Mouse (Mus musculus) liver (tissue): Measurements from ENCODE around the gene Atf2.
"Not testable (repeated sequence)": the region's sequence is repeated elsewhere in the genome, so short reads cannot be mapped to it uniquely, and the experiment has no call there.

Source experiments
- DNase-seq: peaks from one replicate; pipeline ENCODE4 v3.0.0-alpha.2; 2020; ENCODE audit warnings: mixed read lengths

Atf2 gene

DNA sequence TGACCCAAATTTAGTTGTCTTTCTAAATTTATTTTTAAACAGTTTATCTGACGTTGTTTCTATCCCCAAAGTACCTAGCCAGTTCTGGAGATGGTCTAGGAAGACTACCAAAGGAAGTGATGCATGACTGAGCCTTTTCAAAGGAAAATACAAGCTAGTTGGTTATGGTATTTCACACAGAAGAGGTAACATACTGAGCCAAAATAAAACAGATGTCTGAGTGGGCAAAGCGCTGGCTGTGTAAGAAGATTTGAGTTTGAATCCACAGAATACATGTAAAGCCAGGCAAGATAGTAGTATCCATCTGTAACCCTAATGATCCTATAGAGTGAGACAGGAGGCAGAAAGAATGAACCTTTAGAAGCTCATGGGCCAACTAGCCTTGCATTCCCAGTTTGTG, 14.5 kb downstream of the Atf2 start:
- DNase-seq, result no peak

DNA sequence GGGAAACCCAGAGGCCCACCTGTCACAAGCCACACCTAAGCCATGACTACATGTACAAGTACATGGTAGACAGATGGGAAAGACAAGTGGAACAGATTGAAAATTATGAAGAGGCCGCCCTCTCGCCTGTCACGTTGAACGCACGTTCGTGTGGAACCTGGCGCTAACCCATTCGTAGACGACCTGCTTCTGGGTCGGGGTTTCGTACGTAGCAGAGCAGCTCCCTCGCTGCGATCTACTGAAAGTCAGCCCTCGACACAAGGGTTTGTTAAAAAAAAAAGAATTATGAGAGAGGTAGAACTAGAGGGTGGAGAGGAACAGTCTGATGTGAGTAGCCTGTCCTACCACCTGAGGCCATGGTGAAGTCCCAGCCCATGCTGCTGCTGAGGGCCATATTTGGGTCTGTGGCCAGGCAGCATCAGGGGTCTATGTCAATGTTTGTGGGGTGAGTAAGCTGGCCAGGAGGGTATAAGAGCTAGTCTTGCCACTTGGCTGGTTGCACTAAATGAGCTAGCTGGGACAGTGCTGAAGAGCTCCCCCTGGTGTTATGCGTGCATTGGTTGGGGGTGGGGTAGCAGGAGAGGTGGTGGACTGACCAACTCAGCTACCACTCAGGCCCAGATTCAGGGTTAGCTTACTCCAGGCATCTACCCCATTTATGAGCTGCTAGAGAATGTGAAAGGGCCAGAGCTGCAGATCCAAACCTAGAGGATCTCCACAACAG, 24.5 kb downstream of the Atf2 start:
- DNase-seq, result peak; percentile 42

DNA sequence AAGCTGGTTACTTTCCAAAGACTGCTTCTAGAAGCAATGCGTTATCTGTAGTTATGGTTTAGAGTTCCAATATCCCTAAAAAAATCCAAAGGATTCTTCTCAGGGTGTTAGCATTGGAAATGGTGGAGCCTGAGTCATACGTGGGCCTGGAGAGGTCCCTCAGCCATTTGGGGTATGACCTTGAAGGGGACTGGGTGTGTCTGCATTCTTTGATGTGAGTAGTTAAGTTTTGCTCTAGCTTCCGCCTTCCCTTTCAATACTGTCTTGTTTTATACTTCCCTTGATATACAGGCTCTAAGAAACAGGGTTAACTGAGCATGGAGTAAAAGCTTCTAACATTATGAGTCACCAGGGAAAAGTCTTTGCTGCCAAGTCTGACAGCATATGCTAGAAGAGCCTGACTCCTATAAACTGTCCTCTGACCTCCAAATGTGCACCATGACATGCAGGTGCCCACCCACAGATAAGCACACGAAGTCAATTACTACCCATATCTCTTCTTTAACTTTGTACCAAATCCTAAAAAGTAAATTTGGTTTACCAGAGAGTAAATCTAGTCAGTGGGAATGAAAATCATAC, 32.3 kb downstream of the Atf2 start:
- DNase-seq, result no peak

DNA sequence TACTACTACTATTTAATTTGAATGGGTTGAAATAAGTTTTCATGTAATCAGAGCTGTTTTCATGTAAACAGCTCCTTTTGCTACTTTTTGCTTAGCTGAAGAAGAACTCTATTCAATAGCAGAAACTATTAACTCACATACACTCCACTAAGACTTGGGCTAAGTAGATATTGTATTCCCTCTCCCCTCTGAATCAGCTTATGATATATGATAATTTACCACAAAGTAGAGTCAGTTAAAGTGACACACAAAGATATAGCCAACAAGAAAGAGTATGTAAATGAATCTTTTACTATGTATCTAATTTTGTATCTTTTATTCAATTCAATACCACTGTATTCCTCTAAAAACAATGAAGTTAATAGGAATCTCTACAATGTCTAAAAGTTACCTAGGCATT, 35.1 kb downstream of the Atf2 start:
- DNase-seq, result no peak

DNA sequence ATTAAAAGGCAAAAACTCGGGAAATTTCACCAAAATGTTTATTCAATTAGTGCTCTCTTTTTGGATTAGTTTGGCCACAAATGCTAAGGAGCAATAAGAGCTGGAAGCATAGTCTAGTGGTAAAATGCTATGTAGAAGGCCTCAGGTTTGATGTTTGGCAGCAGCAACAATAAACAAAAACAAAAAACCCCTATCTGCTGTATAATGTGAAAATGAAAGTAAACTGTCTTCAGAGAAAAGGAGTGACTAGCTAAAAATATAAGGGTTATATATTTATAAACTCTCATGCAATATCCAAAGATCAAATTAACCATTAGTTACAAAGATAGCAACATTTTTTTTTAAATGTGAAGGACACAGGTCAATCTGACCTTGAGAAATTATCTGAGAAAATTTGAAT, 36.2 kb downstream of the Atf2 start:
- DNase-seq, result no peak

DNA sequence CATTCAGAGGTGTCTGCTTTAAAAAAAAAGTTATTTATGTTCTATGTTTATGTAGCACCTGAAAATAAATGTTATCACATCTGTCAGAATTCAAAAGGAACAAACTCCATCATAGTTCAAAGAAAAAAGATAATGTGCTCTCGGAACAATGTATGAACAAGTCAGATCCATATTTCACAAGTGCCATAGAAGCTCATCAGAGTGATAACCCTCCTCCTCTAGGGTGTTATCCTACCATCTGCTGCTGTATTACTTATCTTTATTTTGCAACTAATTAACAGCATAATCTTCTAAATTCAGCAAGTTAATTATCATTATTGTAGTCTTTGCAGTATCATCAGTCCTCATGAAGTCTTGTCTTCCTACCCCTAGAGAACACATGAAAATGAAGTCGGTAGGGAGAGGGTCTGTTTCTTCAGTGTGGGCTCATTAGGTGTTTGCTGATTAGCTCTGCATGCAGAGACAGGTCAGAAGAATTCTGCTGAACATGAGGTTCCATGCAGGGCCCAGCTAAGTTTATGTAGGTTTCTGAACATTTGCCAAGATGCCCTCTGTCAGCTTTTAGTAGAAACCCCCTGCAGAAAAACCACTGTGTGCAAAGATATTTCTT, 57.9 kb downstream of the Atf2 start:
- no peak for DNase-seq

DNA sequence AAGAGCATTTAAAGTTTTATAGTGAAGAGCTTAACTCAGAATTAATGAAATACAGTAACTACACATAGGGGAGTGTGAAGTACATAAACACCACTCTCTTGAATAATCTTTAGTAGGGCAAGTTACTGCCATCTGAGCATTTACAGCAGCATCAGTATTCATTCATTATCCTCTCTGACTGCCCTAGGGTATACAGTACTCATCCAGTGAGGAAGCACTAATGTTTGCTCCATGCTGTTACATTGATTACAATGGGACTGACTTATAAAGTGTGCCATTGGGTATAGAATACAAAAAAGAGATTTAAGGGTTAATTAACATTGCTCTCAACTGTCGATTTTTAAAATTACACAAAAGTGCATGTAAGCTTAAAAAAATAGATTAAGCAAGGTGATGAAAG, 59.2 kb downstream of the Atf2 start:
- DNase-seq, result no peak

DNA sequence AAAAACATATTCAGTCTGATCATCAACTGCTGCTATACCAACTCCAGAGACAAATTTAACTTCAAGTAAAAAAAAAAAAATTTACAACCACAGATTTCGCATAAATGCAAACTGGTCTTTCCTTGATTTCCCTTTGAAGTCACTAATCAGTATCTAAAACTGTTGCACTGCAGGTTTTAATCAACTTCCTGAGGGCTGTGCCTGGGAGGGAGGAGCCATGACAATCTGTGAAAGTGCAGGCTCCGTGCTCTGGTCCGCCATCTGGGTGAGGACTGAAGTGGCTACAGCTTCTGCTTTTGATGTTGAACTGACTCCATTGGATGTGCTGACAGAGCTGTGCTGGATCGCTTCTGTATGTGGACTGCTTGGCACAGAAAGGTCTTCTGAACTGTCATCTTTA, 73.7 kb downstream of the Atf2 start:
- peak; percentile 6 for DNase-seq

DNA sequence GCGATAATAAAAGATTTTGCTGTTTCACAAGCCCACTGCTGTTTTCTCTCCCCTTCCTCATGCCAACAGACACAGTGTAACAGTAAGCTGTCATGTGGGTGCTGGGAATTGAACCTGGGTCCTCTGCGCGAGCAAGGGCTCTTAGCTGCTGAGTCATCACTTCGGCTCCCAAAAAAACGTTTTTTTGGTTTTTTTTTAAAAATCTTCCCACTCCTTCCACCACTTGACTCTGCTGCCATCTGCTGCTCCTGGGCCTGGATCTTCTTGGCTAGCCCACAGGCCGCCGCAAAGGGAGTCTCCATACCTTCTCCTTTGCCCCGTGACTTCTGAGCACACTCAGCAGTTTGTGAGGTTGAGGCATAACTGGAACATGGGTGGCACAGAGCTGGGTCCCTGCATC, 84.8 kb downstream of the Atf2 start:
- DNase-seq, result no peak

DNA sequence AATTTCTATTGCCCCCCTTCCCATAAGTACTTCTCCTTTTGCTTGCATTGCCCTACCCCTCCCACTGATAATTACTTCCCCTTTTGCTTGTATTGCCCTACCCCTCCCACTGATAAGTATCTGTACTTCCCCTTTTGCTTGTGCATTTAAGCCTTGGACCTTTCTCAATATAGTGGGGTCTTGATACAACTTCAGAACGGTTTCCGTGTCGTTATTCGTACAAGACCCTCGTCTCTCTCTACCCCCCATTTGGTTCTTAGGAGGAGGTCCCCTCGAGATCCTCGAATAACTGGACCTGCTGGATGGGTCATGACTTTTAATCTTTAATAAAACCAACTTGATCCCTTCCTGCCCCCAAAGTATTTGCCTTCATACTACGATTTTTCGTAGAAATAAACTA, 92.3 kb downstream of the Atf2 start:
- DNase-seq, result not testable (repeated sequence)

DNA sequence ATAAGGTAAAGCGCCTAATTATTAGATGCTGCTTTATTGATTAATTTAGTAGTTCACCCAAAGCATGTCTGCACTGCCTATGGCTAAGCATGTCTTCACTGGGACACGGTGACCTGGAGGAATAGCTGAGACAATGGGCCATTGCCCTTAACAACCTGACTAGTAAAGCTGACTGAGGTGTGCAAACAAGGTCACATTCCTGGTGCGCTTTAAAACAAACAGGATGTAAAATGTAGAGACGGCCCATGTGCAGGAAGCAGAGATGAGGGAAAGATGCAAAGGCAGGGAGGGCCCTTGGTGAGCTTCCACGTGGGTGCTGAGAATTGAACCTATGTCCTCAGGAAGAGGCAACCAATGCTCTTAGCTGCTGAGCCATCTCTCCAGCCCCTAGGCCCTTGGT, 93.7 kb downstream of the Atf2 start:
- no peak for DNase-seq

DNA sequence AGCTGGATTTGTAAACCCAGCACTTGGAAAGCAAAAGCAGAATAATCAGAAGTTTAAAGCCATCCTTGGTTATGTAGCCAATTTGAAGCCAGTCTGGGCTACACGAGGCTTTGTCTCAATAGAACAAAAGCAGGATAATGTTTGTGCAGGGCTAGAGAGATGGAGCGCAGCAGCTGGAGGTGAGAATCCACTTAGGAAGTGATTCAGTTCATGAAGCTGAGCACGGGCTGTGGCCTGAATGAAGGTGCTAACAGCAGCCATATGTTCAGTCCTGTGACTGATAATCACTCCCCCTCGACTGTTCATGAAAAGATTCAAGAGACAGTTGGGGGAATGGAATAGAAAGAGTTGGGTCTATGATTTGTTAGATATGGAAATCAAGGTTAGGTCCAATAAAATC, 94.3 kb downstream of the Atf2 start:
- DNase-seq, result no peak

DNA sequence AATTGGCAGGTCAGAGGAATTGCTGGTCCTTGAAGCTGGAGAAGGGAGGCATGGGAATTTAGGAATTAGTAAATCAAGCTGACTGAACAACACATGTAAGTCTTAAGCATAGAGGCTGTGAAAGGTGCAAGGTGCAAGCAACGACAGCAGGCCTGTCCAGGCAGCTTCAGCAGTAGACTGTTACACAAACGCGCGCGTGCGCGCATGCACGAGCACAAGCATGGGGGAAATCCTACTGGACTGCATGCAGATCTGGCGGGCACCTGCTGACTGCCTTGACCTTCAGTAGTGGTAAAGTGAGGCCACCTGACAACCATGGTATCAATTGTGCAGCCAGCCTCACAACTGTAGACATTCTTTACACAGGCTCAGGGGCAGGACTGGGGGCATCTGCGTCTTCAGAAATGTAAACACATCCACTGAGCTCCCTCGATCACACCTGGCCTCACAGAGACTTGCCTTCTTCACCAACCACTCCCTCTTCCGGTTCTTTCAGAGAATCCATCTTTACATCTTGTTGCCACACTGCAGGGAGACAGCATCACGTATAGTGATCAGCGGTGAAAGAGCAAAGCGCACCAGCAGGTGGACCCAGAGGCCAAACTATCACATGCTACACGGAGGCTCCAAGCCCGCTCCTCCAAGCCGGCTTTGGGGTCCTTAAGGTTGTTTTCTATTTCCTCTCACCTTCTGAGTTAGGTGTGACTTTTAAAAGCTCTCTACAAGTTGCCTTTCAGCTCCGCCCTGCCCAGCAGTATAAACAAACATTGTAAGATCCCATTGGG, 100.4 kb downstream of the Atf2 start:
- DNase-seq, result peak; percentile 10

DNA sequence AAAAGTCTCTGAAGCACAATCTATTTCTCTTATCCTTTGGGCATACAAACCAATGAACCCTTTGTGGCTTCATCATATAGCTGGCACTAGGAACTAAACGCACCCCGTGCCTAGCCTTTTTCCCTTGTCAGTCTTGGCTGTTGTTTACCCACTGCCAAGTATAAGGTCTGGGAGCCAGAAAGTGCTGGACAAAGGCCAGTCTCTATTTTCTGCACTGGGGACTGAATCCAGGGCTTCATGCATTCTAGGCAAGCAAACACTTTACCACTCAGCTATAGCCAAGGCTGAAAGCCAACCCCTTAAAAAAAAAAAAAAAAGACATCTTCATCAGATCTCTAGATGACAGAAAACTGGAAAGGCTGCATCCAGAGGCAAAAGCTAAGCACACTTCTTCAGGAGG, 102.1 kb downstream of the Atf2 start:
- DNase-seq, result no peak

DNA sequence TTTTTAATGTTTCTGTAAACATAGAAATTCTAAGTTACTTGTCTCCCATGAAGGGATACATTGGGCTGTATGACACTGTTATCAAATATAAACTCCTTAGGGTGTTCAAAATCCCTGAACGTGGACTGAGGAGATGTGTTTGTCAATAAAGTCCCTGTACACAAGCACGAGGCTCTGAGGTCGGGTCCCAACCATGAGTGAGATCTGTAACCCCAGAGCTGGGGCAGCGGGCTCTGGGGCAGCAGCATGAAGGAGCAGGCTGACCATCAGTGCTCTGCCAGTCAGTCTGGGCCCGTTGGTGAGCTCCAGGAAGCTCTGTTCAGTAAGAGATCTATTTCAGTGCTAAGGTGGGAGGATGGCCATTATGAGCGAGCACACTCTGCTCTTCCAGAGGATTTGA, 104.0 kb downstream of the Atf2 start:
- DNase-seq, result no peak

DNA sequence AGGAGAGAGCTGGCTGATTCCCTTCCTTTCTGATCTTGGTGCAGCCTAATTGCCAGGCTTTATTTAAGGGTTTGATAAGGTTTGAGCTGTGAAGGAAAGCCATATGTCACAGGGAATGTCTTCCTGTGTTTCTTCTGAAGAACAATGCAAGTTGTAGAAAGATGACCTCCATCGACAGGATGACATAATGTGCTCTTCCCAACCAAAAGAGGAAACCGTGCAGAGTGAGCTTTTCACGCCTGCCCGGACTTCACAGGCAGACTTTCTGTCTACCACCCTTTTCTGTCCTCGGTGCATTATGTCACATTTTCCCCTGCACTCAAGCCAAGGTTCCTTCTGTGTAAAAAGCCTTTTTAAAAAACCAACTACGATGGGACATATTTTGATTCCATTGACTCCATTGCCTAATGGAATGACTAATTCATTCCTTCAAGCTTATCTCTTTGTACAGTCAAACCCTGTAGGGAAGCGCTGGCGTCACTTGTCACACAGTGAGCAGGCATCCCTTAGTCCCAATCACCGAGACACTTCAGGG, 110.0 kb downstream of the Atf2 start:
- no peak for DNase-seq

DNA sequence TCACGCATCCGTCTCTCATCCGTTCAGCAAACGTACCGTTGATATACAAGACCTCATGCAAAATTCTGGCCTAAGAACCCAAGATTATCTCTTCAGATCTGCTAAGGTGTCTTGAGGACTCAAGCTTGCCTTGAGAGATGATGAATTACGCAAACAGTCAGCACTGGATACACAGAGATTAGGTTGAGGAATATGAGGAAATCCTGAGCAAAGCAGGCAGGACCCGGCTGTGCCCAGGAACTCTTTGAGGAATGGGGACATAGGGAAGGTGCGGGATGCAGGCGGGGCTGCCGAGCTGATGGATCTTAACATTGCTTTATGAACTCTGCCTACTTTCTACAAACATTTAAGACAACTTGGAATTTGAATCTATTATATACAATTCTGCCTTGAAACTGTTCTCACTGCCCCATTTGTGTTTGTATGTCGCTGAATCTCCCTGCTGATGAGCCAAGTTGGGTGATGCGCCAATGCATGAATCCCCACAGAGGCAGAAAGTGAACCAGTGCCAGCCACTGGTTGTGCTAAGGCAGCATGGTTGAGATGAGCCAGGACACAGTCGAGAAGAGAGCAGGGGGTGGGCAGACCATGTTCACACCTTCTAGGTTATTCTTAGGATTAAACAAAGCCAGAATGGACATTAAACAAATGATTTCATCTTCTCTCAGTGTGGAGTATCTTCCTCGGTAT, 112.0 kb downstream of the Atf2 start:
- DNase-seq, result no peak

DNA sequence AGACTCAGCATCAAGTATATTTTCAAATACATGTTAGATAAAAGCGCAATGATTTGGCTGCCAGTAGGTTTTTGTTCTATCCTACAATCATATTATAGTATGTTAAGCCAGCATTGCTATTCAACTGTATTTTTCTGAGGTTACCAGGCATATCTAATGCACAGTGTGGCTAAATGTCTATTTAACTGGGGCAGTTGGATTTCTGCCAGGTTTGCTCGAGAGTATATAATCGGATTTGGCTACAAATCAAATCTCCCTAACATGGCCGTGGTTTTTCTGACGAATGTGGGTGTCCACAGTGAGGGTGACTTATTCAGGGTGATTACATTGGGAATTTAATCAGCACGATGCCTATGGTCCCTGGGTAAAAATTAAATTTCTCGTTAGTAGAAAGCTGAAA, 112.6 kb downstream of the Atf2 start:
- no peak for DNase-seq

DNA sequence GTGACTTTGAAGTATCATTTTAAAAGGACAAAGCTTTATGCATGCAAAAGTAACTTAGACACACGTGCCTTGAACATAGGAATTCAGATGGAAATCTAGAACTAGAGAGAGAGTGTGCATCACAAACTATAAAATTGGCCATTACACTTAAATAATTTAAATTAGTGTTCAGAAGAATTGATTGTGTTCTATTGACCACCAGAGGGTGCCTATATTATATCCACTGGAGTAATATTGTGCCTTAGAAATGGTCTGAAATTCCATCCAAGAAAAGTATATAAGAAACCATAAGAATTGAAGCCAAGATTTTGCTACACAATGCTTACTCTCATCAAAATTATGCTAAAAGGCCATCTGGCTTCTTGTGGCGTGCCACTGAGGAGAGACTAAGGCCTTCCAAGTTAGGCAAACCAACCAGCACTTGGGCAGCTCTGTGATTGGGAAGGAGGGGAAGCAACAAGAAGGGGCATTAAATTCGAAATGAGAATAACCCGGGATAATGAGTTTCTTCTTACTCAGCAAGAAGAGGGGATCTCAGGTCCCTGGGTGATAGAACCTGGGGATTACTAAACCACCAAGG, 113.3 kb downstream of the Atf2 start:
- DNase-seq, result no peak

DNA sequence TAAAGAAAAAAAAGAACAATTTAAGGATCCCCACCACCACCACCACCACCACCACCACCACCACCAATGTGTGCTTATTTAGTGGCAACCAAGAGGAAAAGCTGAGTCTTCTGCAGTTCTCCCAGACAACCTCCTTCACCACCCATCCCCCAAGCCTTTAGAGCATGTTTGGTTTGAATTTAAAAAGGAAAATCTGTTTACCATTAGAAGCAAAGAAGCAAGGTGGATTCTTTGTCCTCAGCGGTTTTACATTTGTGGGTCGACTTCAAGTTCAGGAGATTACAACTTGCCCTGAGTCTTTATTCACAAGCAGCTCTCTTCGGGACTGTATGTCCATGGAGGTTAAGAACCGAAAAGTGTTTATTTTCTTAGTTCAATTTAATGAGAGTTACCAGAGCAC, 115.5 kb downstream of the Atf2 start:
- no peak for DNase-seq

DNA sequence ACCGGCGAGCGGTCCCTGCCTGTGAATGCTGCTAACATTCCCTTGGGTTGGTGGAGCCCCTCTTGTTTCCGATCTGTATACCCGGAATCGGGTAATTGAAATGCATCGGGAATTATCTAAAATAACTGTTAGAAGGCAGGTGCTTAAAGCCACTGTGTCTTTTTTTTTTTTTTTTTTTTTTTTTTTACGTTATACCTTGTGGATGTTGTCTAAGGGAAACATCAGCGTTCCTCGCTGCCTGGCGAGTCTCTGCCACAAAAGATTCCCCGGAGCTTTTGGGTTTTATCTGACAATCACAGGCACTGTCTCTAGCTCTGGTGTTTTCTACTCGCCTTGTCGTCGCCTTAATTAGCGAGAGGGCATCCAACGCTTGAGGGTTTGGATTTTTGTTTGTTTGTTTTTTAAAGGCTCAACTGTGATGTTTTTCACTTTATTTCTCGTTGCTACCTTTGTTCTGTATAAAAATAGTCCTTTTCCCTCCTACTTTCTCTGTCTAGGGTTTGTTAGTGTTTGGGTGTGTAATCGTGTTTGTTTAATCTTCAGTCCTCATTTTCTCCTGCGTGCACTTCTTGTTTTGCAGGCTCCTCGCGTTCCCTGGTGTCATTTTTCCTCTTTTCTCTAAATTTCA, 116.6 kb downstream of the Atf2 start:
- no peak for DNase-seq
